Mouse (Mus musculus): ENCODE measurements at regions not wholly inside any gene's neighbourhood (a gene's known extent, or its start where the extent isn't known, plus 50 kb on each side); places are given as distances from the start of the nearest gene placed in this dataset.
"Not testable (repeated sequence)": the region's sequence is repeated elsewhere in the genome, so short reads cannot be mapped to it uniquely, and the experiment has no call there.

DNA sequence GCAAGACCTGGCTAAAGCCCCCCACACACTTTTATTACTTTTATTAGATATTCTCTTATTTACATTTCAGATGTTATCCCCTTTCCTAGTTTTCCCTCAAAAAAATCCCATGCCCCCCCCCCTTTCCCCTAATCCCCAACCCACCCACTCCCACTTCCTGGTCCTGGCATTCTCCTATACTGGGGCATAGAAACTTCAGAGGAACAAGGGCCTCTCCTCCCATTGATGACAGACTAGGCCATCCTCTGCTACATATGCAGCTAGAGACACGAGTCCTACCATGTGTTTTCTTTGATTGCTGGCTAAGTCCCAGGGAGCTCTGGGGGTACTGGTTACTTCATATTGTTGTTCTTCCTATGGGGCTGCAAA, 116.8 kb downstream of the Rfpl4b start:
- DNase-seq = not testable (repeated sequence)

DNA sequence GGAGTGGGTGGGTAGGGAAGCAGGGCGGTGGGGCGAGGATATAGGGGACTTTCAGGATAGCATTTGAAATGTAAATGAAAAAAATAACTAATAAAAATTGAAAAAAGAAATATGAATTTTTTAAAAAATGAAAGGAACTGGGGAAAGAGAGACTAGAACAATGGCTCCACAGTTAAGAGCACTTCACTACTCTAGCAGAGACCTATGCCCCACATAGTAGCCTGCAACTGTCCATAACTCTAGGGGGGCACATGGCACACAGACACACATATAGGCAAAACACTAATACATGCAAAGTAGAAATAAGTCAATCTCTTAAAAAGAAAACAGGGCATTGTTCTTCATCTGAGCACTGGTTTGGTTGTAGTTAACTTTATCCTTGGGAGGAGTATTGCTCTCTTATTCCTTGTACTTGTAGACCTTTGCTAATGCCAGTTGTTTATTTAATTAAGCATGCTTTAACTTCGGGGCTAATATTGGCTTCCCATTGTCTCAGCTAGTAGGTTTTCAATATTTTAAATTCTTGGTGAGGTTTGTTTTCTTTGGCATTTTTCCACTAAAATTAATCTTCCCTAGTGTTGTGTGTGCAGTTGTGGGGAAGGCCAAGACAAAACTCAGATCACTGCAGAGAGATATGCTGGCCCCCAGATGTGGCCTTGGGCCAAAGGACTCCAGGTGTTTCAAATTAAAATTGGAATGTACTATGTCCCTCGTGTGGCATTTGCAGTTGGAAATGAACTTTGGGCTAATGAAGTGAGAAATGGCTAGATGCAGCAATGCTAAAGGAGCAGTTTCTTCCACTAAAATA, 117.4 kb downstream of the Rfpl4b start:
- DNase-seq = no peak

DNA sequence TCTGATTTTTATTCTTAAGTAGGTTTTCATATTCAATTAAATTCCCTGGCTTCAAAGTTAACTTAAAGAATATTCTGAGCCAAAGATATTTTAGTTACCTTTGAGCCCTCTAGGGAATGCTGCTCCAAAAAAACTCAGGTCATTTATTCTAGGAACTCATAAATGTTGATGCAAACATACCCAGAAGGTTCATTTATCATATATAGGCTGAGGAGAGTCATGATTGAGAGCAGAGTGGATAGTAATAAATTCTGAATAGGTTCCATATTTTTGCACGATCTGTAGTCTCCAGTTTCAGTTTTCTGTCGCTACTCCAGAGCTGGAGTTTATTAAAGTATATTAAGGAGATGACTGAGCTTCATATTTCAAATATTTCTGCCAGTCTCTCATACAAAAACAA, 144.1 kb downstream of the Rfpl4b start:
- DNase-seq = no peak

DNA sequence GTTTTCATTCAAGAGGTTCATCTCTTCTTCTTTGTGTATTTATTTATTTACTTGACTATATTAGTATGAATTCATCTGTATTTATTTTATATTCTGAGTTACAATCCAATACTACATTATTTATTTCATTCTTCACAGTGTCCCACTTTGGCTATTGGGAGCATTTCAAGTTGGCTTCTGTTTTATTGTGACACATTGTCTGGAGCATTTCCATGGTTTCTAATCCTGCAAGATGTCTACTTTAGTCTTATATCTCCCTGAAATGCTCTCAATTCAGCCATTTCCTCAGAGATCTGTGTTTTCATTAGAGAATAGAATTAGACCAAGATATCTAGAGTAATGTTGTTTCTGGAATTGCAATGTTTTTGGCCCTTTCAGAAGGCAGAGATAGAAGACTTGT, 153.0 kb downstream of the Rfpl4b start:
- peak; percentile 62 to 74 for DNase-seq

DNA sequence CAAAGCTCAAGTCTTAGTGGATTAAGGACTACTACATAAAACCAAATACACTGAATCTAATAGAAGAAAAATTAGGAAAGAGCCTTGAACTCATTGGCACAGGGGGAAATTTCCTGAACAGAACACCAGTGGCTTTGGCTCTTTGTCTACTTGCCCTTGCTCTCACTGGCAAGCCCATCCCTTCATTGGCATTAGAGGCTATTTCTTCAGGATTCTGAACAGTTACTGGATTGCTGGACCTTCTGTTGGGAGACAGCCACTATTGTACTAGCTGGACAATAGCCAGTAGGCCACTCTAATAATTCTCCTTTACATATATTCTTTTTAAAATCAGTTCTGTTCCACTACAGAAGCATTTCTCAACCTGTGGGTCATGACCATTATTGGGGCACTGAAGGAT, 153.7 kb downstream of the Rfpl4b start:
- peak; percentile 60 to 67 for DNase-seq

DNA sequence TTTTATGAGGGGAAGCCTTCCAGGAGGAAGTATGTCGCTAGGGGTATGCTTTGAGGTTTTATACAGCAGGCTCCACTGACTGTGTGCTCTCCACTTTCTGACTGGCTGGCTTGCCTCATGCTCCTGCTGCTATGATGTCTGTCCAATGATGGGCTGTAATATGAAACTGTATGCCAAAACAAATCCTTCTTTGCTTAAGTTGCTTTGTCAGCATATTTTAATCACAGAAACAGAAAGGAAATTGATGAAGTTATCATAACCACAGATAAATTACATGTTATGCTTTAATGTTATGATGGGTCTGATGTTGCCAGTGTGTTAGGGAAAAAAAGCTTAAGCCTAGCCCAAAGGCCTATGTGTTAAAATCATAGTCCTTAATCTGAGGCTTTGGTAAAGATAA, 185.9 kb downstream of the Rfpl4b start:
- peak; percentile 4 to 11 for DNase-seq

DNA sequence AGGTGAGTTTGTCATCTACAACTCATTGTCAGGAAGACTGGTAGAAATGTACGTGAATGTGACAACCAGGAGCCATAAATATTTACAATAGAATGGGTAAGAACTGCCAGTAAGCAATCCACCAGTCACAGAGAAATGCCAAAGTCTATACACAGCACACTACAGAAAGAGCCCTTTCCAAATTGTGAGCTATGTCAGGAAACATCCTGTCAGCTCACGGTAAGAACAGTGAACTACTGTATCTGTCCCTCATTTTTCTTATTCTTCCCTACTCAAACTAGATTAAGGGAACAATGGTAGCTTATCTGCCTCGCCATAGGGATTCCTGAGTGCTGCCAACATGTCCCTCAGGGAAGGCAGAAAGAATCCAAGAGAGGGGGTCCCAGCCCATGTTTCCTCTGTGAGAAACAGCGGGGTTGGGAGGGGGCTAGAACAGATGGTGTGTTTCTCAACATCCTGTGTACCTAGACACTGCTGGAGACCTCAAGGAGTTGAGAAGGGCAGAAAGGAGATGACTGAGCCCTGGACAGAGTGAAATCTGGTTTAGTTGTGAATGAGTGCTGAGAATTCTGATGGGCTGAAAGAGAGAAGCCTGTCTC, 191.6 kb downstream of the Rfpl4b start:
- DNase-seq = no peak

DNA sequence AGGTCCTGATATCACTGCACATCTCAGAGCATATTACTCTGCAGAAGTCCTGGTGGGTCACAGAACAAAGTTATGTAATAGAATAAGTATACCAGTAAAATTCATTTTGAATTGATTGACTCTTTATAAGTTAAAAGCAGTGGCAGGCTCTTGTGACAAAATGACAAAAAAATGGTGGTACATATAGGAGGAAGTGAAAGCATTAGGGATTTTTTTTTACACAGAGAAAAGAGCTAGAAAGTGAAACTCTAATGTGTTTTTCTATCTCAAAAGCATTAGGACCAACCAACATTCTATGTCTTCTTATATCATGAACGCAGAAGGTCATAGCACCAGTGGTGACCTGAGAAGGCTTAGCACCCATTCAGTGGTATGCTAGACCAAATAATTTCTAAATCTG, 198.2 kb downstream of the Rfpl4b start:
- no peak for DNase-seq

DNA sequence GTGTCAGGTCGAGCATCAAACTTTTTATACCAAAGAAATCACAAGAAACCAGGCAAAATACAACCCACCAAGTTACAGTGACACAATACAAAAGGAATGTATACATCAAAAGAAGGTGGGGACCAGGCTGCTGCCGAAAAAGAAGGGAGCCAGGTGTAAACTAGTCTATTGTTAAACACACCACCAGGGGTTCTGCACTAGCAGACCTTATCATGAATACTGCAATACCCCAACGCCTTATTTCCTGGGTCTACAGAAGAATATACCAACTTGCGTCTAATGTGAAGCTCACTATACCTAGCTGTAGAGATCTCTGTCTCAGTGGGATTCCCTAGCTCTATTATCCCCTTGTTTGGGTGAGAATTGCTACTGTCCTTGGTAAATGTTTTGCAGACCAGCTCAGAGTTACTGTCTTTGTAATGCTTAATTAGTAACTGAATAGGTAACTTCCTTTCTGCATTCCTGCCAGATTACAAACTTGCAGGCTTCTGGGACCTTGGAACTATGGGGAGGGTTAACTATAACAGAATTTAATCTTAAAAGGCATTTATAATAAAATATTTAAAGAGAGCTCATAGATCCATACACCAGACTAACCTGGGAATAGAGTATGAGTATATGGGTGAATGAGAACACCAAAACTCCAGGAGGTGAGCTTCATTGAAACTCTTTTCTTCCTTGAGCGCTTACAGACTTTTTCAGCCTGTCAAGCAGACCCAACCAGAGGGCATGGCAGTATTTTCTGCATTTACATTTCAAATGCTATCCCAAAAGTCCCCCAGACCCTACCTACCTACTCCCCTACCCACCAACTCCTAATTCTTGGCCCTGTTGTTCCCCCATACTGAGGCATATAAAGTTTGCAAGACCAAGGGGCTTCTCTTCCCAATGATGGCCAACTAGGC, 211.7 kb downstream of the Rfpl4b start:
- no peak for DNase-seq

DNA sequence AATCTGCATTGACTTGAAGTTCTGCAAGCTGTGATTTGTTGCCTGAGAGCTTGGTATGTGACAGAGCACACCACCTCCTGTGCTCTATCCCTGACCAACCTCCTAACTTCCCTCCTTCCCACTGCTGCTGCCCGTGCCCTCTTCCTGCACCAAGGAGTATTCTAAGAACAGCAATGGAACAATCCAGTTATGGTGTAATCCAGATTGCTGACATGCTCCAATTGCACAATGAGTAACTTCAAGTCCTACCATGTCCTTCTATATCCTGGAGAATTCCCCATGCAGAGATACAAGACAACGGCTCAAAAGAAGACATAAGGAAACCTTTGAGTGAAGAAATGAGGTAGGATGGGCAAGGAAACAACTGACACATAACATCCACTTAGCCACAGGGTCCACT, 235.5 kb downstream of the Rfpl4b start:
- no peak for DNase-seq

DNA sequence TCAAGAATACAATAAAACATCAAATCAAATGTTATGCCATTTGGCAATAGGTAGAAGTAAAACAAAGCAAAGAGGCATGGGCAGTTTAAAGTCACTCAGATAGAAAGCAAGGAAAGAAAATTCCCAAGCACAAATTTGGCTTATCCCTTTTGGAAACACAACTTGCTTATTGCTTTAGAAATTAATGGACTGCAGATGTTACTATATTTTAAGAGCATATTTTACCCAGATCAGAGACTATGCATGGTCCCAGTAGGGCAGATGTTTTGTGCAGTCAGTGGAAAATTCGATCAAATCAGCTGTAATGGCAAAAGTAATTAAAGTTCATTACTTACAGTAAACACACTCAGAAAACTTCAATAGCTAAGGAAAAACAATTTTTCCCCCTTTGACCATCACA, 245.9 kb downstream of the Rfpl4b start:
- no peak for DNase-seq

DNA sequence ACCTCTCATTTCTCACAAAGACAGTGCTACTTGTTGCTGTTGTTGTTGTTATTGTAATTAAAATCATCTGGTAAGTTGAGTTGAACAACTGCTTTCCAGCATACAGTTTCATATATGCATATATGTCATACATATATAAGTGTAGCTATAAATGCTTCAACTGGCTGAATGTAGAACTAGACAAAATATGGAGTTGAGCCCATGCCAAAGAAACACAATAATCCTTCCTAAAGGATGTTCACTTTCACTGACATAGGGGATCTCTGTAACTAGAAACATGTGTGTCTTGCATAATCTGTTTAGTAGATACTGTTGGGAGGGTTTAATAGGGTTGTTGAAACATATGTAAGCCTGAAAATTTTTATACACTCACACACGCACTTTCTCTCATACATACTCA, 247.9 kb downstream of the Rfpl4b start:
- no peak for DNase-seq

DNA sequence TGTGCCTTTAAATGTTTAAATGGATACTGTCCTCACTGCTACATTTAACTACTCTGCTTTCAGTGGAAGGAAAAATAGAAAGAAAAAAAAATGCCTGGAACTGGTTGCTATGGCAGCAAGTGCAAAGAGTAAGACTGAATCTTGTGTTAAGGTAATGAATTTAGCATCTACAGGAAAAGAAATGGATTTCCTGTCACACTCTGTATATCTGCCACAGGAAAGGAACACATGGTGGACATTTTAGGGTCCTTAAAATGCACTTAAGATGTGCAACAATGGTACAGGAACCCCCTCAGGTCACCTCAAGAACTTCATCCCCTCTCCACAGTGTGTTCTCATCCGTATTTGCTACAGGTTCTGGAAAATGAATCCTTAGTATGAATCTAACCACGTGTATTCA, 248.4 kb downstream of the Rfpl4b start:
- DNase-seq = no peak

DNA sequence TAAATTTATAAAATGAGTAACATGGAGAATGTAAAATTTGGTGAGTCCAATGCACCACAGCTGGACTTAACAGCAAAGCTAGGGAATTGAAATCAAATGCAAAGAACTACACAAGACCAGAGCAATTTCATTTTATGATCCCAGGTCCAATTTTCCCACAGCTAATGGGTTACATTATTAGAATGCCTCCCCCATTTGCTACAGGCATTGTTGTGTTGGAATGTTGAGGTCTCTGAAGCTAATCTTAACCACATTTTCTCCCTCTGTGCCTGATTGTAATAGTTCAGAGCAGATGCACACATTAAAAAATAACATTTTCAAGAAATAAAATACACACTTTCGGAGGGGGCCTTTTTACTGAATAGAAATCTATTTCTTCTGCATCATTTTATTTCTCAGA, 254.3 kb downstream of the Rfpl4b start:
- no peak for DNase-seq

DNA sequence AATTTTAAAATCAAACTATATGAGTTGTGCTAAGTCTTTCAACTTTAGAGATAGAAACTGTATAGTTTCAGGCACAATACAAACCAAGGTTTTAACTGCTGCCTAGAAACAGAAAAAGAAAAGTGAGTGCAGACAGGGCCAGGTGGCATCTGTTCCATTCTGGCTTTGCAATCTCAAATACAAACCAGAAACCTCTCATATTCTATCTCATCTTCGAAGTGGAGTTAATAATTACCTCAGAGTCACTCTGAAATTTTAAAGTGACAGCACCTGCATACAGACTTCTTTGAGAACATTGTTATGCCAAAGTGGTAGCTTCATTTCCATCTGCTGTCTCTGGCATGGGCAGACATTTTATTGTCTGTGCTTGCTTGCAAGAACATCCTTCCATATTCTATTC, 255.2 kb downstream of the Rfpl4b start:
- peak in 1 of 2 experiments; percentile 15 for DNase-seq

DNA sequence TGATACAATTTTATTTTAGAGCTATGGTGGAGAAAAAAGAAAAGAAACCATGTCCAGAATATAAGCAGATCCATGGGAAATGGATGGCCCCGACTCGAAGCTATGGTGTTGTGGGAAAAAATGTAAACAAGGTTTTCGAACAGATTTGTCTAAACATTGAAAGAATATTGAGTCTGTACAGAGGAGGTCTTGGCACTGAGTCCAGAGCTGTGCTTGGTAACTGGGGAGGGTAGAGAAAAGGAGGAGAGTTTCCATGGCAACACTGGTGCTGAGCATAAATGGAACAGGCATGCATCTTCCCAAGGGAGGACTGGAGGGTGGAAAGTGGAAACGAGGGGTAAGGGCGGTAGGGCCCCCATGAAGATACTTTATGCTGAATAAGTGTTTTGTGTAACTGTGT, 266.5 kb downstream of the Rfpl4b start:
- DNase-seq = peak; percentile 73 to 80

DNA sequence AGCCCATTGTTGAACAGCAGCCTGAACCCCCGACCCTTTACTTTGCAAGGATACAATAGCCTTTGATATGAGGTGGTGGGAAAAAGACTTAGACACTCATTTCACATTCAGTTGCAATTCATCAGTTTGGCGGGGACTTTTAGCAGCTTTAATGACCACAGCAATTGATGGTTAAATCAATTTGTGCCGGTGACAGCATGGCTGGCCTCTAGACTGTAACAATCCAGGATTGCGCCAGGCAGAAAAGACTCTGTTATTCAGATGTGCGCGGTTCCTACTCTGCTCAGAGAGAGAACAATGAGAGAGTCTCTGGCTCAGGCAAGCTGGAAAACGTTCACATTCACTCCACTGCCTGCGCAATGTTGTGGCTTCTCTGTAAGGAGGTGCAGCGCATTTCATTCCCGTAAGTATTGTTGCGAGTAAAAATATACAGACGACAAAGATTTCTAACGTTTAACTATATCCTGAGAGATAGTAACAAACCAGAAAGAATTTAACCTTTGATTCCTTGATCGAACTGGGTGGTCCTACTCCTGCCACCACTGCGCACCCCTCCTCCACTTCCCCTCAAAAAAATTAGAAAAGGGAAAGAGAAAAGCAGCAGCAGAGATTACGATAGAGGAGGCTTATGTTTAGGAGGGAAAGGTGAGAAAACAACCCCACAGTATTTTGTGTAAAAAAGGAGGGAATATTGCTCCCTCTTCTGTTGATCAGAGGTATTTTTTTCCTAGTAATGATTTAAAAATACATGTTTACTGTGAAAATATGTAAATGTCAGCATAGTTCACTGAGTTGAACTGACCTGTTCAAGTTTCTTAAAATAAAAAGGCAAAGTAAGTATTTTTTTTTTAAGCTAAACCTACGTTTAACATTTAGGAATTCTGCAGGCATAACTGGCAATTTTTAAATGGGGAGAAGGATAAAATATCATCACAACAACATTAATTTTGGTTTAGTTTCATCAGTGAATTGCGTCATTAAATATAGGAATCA, 267.6 kb downstream of the Rfpl4b start:
- DNase-seq = peak; percentile 62 to 71

DNA sequence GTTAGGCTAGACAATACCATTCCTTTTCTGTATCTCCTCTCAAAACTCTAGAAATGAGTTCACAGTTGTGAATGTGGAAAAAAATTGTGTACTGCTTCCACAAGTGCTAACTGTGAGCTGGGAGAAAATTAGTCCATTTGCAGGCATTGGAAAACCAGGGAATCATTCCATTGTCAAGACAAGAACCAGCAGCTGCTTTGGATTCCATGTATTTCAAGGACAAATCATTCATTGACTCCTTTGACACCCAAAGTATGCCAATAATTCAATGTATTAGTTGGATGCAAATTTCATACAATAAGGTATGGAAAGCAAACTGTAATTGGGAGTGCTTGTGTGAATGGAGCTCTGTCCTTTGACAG, 268.3 kb downstream of the Rfpl4b start:
- DNase-seq = no peak

DNA sequence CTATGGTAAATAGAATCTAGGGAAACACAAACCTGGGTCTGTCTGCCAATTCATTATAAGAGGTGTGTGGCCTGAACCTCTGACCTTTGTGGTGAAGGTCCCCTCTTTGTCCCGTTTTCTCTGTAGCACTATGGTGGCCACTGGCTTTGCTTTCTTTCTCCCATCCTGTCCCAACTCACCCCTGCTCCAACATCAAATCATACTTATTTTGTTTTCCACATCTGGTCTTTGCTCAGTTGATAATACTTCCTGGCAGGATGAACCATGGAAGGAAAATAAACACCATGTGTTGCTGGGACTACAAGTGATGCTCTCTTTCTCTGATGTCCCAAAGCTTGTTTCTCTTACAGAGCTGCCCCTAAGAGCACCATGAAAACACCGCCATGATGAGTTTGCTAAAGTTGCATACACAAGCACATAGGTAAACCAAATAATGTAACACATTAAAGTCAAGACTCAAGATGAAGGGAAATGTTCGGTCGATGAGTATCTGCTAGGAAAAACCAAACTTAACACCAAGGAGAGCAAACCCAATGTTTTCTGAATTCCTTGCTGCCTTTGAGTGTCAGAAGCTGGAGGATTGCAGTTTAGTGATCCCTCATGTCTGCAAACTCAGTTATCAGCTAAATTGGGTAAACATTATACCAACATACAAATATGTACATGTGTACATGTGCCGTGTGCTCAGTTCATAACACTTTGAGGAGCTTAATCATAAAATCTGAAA, 269.1 kb downstream of the Rfpl4b start:
- no peak for DNase-seq

DNA sequence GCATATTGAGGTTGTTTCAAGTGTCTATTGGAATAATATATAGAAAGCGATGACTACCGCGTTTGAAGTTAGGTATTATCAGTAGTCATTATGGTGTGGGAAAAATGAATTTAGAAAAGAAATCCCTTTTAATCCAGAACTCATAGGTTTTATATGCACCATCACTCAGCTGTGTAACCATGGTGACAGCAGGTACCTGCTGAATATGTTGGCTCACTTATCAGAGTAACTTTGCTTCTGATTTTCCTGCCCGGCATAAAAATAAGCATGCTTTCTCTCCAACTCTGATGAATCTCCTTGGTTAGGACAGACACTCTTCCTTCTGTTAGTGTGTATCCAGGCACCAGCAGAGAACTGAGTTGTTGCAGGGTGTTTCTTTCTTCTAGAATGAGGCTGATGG, 281.5 kb downstream of the Rfpl4b start:
- no peak for DNase-seq

DNA sequence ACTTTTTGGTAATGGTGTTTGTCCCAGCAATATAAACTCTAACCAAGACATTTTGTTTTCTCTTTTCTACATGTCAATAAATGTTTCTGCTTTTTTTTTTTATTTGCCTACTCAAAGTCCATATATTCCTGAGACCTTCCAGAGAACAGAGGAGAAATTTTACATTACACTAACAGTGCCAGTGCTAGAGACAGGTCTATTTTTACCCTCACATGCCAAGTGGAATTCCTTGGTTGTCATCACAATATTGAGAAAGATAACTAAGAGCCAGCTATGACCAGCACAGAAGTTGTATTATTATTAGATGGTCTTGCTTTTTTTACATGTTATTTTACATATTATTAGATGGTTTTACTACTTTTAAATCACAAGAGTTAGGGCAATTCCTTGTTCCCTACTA, 282.8 kb downstream of the Rfpl4b start:
- no peak for DNase-seq

DNA sequence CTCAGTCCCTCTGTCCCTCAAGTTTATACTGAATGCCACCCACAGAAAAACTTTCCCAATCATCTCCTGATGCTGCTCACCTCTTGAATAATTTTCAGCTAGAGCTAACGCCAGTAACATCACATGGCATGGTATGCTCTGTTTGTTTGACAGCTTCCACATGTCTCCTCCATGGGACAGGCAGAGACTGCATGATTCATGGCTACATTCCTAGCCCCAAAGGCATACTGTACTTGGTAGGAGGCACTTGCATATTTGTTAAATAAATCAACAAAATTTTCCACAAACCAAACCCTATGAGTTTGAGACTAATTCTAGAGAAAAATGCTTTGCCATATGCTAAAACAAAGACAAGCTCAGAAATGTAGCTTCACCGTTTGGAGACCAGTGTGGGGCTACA, 304.9 kb downstream of the Rfpl4b start:
- no peak for DNase-seq

Measured in cerebellum, postnatal 10 days (tissue).